32 mouse cellular contexts compared by ENCODE assay signal in genomic region chr8:11274415-11274814, GRCm38 (mm10). TPM values are rescaled to one million over a fixed set of nuclear protein-coding genes. Genes with fewer than 3 reads are reported as not detected.
DNase-seq lines count a peak whose midpoint lies in the region; ATAC-seq and TF ChIP-seq lines count a peak whose summit lies in the region.
"Had no signal": no experiment of that assay in that cellular context is flagged by ENCODE, and none has a peak within 500 bp of the region (broad histone marks: within the 10 kb centered on the region; RNA-seq: fewer than 3 reads in every experiment).

No protein-coding gene starts in this region.

- no peak for TF ChIP-seq CTCF in heart, adult 2 months (IDR thresholded peaks at IDR 0.05)
- no peak for TF ChIP-seq CTCF in left cerebral cortex, adult 2 months (IDR thresholded peaks at IDR 0.05)

- TF ChIP-seq EP300 in heart, adult 2 months (IDR thresholded peaks at IDR 0.05; ENCODE audit: insufficient read depth, low read depth, low read length), result 0 out of 2 replicates have a peak, but pooled peaks have one; percentile 3

- no peak for TF ChIP-seq POLR2A in heart, adult 2 months (IDR thresholded peaks at IDR 0.05; ENCODE audit: insufficient read depth, low read depth, low read length)

- peak overlapping the region; percentile 42 for H3K4me2 ChIP-seq in heart, embryonic 14.5 days (ENCODE audit: low read length)
- H3K4me2 ChIP-seq: embryonic facial prominence, embryonic 12.5 days; hindbrain, embryonic 13.5 days; limb, embryonic 12.5 days; liver, embryonic 15.5 days; lung, embryonic 14.5 days; midbrain, embryonic 15.5 days; stomach, embryonic 15.5 days had no signal

- H3K36me3 ChIP-seq in heart, adult 2 months (ENCODE audit: control insufficient read depth, insufficient read depth, low read length), result peaks cover 38% of the 10 kb centered on the region
- H3K36me3 ChIP-seq in heart, embryonic 14.5 days (ENCODE audit: control insufficient read depth, insufficient read depth, low read length), result no peaks in the 10 kb centered on the region
- H3K36me3 ChIP-seq: embryonic facial prominence, embryonic 12.5 days; hindbrain, embryonic 13.5 days; limb, embryonic 12.5 days; liver, embryonic 15.5 days; midbrain, embryonic 10.5 days; midbrain, embryonic 15.5 days; stomach, embryonic 15.5 days had no signal

- ATAC-seq in heart, embryonic 14.5 days (ENCODE audit: insufficient number of reproducible peaks, insufficient read depth, low FRiP score, low read depth), result peak; percentile 27; the same call in 1 of the 2 replicates
- ATAC-seq: forebrain, embryonic 16.5 days; intestine, embryonic 16.5 days; midbrain, embryonic 15.5 days; Patski had no signal

- no peak overlapping the region for H3K9ac ChIP-seq in heart, adult 2 months (ENCODE audit: low read depth, low read length)
- no peak overlapping the region for H3K9ac ChIP-seq in heart, embryonic 14.5 days (ENCODE audit: low read length)
- H3K9ac ChIP-seq: embryonic facial prominence, embryonic 12.5 days; hindbrain, embryonic 13.5 days; limb, embryonic 12.5 days; liver, embryonic 15.5 days; lung, embryonic 14.5 days; midbrain, embryonic 15.5 days; stomach, embryonic 15.5 days had no signal

- no peak overlapping the region for H3K4me3 ChIP-seq in heart, adult 2 months
- no peak overlapping the region for H3K4me3 ChIP-seq in heart, embryonic 14.5 days (ENCODE audit: control insufficient read depth in 1 of 2, insufficient read depth in 1 of 2, low read depth in 1 of 2, low read length in 2 of 2)
- H3K4me3 ChIP-seq in left cerebral cortex, adult 2 months, result no peak overlapping the region
- no peak overlapping the region for H3K4me3 ChIP-seq in brown adipose tissue, adult 24 weeks (ENCODE audit: insufficient read depth, low read depth, low read length)
- H3K4me3 ChIP-seq: embryonic facial prominence, embryonic 12.5 days; forebrain, embryonic 10.5 days; hindbrain, embryonic 13.5 days; limb, embryonic 12.5 days; liver, embryonic 15.5 days; midbrain, embryonic 10.5 days; midbrain, embryonic 15.5 days; stomach, embryonic 15.5 days had no signal

- H3K9me3 ChIP-seq in heart, embryonic 14.5 days (ENCODE audit: control insufficient read depth, low read length), result no peaks in the 10 kb centered on the region
- H3K9me3 ChIP-seq: embryonic facial prominence, embryonic 12.5 days; forebrain, embryonic 10.5 days; hindbrain, embryonic 13.5 days; limb, embryonic 12.5 days; liver, embryonic 15.5 days; midbrain, embryonic 10.5 days; midbrain, embryonic 15.5 days; stomach, embryonic 15.5 days had no signal

- H3K79me2 ChIP-seq in heart, adult 2 months (replicated peaks; ENCODE audit: control insufficient read depth, insufficient read depth, low read length), result peaks cover 2% of the 10 kb centered on the region; the same call in 1 of the 2 replicates

- peaks cover 60% of the 10 kb centered on the region for H3K4me1 ChIP-seq in heart, adult 2 months (ENCODE audit: control insufficient read depth, insufficient read depth, low read length)
- H3K4me1 ChIP-seq in heart, embryonic 14.5 days (ENCODE audit: control insufficient read depth in 2 of 2, insufficient read depth in 2 of 2, low read length in 2 of 2), result peaks cover 58 to 64% of the 10 kb centered on the region in 2 experiments
- H3K4me1 ChIP-seq in brown adipose tissue, adult 24 weeks (ENCODE audit: control insufficient read depth, insufficient read depth, insufficient read length, low read length), result peaks cover 79% of the 10 kb centered on the region
- H3K4me1 ChIP-seq: midbrain, embryonic 15.5 days had no signal

- WGBS in heart, adult 2 months, result 41% methylated on average over 7 of the region's 7 CpGs
- WGBS in heart, embryonic 14.5 days, result 11% methylated on average over 7 of the region's 7 CpGs

- DNase-seq in heart, adult 2 months, result no peak
- DNase-seq in heart, postnatal 36 days, result no peak
- no peak for DNase-seq in heart, postnatal 25 days (ENCODE audit: low spot score)
- DNase-seq in left cerebral cortex, adult 2 months (ENCODE audit: extremely low spot score in 1 of 2, low spot score in 2 of 2), result no peak
- DNase-seq in left cerebral cortex, postnatal 14 days (ENCODE audit: low spot score in 2 of 2), result no peak
- no peak for DNase-seq in cerebellum, adult 8-10 months
- DNase-seq: adrenal gland, postnatal 10 days; cerebellum, adult 11 months; cerebellum, adult 9-11 months; embryo, embryonic 11 days; gastrocnemius, postnatal 10 days; kidney, adult 8-10 months; kidney, postnatal 4 days; layer of hippocampus, adult 9-11 months; lung, embryonic 14.5 days; right cerebral cortex, postnatal 25 days had no signal

- no peaks in the 10 kb centered on the region for H3K27me3 ChIP-seq in heart, adult 2 months (ENCODE audit: control insufficient read depth, insufficient read depth, low read length)
- no peaks in the 10 kb centered on the region for H3K27me3 ChIP-seq in heart, embryonic 14.5 days (ENCODE audit: control insufficient read depth, insufficient read depth, low read length)
- H3K27me3 ChIP-seq: embryonic facial prominence, embryonic 12.5 days; limb, embryonic 12.5 days; midbrain, embryonic 15.5 days; Patski; stomach, embryonic 15.5 days had no signal

- intact Hi-C loops in heart, adult 2 months (cut with DNase I), result no loop called here
- intact Hi-C loops in heart, postnatal 36 days (cut with DNase I), result no loop called here
- intact Hi-C loops in heart, postnatal 25 days (cut with DNase I), result no loop called here
- intact Hi-C loops in left cerebral cortex, adult 2 months (cut with DNase I), result no loop called here
- intact Hi-C loops in left cerebral cortex, postnatal 14 days (cut with DNase I), result no loop called here

- H3K27ac ChIP-seq in heart, adult 2 months, result peak overlapping the region; percentile 67
- peak overlapping the region; percentile 17 to 64 for H3K27ac ChIP-seq in heart, embryonic 14.5 days (replicated peaks in 1 of 2; ENCODE audit: control insufficient read depth in 1 of 2, insufficient read depth in 1 of 2, low read depth in 2 of 2, low read length in 2 of 2)
- H3K27ac ChIP-seq in left cerebral cortex, adult 2 months, result peak overlapping the region; percentile 80
- peak overlapping the region; percentile 87 for H3K27ac ChIP-seq in brown adipose tissue, adult 24 weeks (replicated peaks; ENCODE audit: low read depth, low read length)
- H3K27ac ChIP-seq: embryonic facial prominence, embryonic 12.5 days; forebrain, embryonic 10.5 days; hindbrain, embryonic 13.5 days; kidney, postnatal 0 days; limb, embryonic 12.5 days; liver, embryonic 15.5 days; midbrain, embryonic 10.5 days; midbrain, embryonic 15.5 days; stomach, embryonic 15.5 days had no signal

RNA-seq across cellular contexts. Expression of gene Col4a2, which starts 38.2 kb away (rescaled TPM):
- 100 to 1,000 TPM; 139 to 172 TPM for total RNA-seq in heart, adult 2 months (2021)
- polyA plus RNA-seq in heart, adult 2 months (2012; rRNA removed), result 104 and 139 TPM in 2 replicates
- total RNA-seq in heart, postnatal 36 days (2021), result 100 to 1,000 TPM; 228 to 282 TPM
- polyA plus RNA-seq in heart, embryonic 14.5 days (2014; fragmentation: Nextera tagmentation; extraction: Ambion mirVana), result 77.7 and 80.3 TPM in 2 replicates
- 100 to 1,000 TPM; 292 to 338 TPM for total RNA-seq in heart, postnatal 25 days (2021)
- total RNA-seq in left cerebral cortex, adult 2 months (2021), result 10 to 100 TPM; 57.1 to 60.9 TPM
- 10 to 100 TPM; 72.4 to 78.6 TPM for total RNA-seq in left cerebral cortex, postnatal 14 days (2021)
- 51.1 and 77.2 TPM in 2 replicates for polyA plus RNA-seq in brown adipose tissue, adult 24 weeks (2012; ENCODE audit: insufficient read depth, insufficient read length, missing spikeins)
- total RNA-seq: neutrophil, adult 5-6 weeks had no signal

RNA-seq across cellular contexts. Expression of gene Col4a1, which starts 38.2 kb away (rescaled TPM):
- total RNA-seq in heart, adult 2 months (2021), result 100 to 1,000 TPM; 221 to 311 TPM
- polyA plus RNA-seq in heart, adult 2 months (2012; rRNA removed), result 258 and 384 TPM in 2 replicates
- total RNA-seq in heart, postnatal 36 days (2021), result 100 to 1,000 TPM; 371 to 526 TPM
- polyA plus RNA-seq in heart, embryonic 14.5 days (2014; fragmentation: Nextera tagmentation; extraction: Ambion mirVana), result 250 and 253 TPM in 2 replicates
- total RNA-seq in heart, postnatal 25 days (2021), result 100 to 1,000 TPM; 537 to 622 TPM
- 10 to 100 TPM; 55.4 to 66.2 TPM for total RNA-seq in left cerebral cortex, adult 2 months (2021)
- total RNA-seq in left cerebral cortex, postnatal 14 days (2021), result 100 to 1,000 TPM; 108 to 118 TPM
- polyA plus RNA-seq in brown adipose tissue, adult 24 weeks (2012; ENCODE audit: insufficient read depth, insufficient read length, missing spikeins), result 142 and 186 TPM in 2 replicates
- total RNA-seq: MEL; neutrophil, adult 5-6 weeks had no signal
